Mouse (Mus musculus) ES-Bruce4 (cell line): ENCODE results near the gene Aqr. TPM values are rescaled to one million over a fixed set of nuclear protein-coding genes. Genes with fewer than 3 reads are reported as not detected.

Experiments
- H3K27ac ChIP-seq: 2 replicates; pipeline ENCODE4 v1.5.1; 2012; ENCODE audit warnings: low read length, inconsistent platforms; ENCODE audit not compliant: insufficient read depth
- H3K27me3 ChIP-seq: 2 replicates; pipeline ENCODE4 v1.6.1; 2012; ENCODE audit warnings: mild to moderate bottlenecking, low read length, inconsistent platforms; ENCODE audit not compliant: control insufficient read depth, poor library complexity, insufficient read depth, severe bottlenecking
- H3K36me3 ChIP-seq: 2 replicates; pipeline ENCODE4 v1.6.1; 2012; ENCODE audit warnings: inconsistent platforms, mild to moderate bottlenecking, low read length, moderate library complexity; ENCODE audit not compliant: control insufficient read depth, poor library complexity, insufficient read depth, severe bottlenecking
- H3K4me1 ChIP-seq: one replicate; pipeline ENCODE4 v1.8.1; 2011; ENCODE audit warnings: low read length; ENCODE audit not compliant: control insufficient read depth, insufficient read depth
- H3K4me3 ChIP-seq: 2 replicates; pipeline ENCODE4 v1.5.1; 2011; ENCODE audit warnings: low read depth, mild to moderate bottlenecking, low read length
- H3K9ac ChIP-seq: 2 replicates; pipeline ENCODE4 v1.6.1; 2012; ENCODE audit warnings: low read depth, mild to moderate bottlenecking, inconsistent platforms; ENCODE audit not compliant: poor library complexity, severe bottlenecking
- H3K9me3 ChIP-seq: replicated peaks from 2 replicates; pipeline ENCODE4 v1.6.1; 2012; ENCODE audit warnings: mild to moderate bottlenecking, low read length, inconsistent platforms; ENCODE audit not compliant: control insufficient read depth, poor library complexity, insufficient read depth, severe bottlenecking
- CTCF ChIP-seq: IDR thresholded peaks from one replicate; pipeline ENCODE4 v1.8.1; 2011; ENCODE audit warnings: low read depth, low read length
- EP300 ChIP-seq: IDR thresholded peaks from 2 replicates; pipeline ENCODE4 v1.6.1; 2011; ENCODE audit warnings: low read depth, low read length; ENCODE audit not compliant: insufficient read depth
- POLR2A ChIP-seq: IDR thresholded peaks from one replicate; pipeline ENCODE4 v1.8.1; 2011; ENCODE audit warnings: low read length; ENCODE audit not compliant: insufficient read depth
- polyA plus RNA-seq: library from polyadenylated mRNA; stranded (reverse); fragments of >200 nt; gene quantifications from 2 replicates; pipeline ENCODE4 v1.2.4, GENCODE M21; 2011; ENCODE audit warnings: low read depth; ENCODE audit not compliant: missing spikeins, insufficient read depth, insufficient read length

Gene Aqr
- polyA plus RNA-seq, 1 experiment = 108 TPM

DNA sequence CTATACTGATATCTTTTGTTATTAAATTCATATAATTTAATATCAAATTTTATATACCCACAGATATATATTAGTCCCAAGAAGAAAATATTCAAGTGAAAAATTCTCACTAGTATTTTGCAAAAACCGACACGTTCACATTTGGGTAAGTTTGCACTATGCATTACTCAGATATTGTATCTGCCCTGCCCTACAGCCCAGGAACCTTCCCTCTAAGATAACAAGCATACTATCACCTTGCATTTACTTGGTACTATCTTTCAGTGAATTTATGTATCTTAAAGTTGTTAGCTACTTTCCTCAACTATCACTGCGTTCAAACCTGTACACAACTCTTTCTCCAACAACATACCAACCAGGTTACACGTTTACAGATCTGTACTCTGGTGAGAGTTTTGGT, 71.3 kb downstream of the Aqr start:
- Histone ChIP-seq H3K36me3 (peaks cover 58% of the 10 kb centered on the region), H3K9ac (no peak overlapping the region), H3K4me1 (no peaks in the 10 kb centered on the region), H3K27me3 (no peaks in the 10 kb centered on the region), H3K4me3 (no peak overlapping the region), H3K27ac (no peak overlapping the region), H3K9me3 (no peaks in the 10 kb centered on the region)
- TF ChIP-seq CTCF (no peak), POLR2A (no peak)

DNA sequence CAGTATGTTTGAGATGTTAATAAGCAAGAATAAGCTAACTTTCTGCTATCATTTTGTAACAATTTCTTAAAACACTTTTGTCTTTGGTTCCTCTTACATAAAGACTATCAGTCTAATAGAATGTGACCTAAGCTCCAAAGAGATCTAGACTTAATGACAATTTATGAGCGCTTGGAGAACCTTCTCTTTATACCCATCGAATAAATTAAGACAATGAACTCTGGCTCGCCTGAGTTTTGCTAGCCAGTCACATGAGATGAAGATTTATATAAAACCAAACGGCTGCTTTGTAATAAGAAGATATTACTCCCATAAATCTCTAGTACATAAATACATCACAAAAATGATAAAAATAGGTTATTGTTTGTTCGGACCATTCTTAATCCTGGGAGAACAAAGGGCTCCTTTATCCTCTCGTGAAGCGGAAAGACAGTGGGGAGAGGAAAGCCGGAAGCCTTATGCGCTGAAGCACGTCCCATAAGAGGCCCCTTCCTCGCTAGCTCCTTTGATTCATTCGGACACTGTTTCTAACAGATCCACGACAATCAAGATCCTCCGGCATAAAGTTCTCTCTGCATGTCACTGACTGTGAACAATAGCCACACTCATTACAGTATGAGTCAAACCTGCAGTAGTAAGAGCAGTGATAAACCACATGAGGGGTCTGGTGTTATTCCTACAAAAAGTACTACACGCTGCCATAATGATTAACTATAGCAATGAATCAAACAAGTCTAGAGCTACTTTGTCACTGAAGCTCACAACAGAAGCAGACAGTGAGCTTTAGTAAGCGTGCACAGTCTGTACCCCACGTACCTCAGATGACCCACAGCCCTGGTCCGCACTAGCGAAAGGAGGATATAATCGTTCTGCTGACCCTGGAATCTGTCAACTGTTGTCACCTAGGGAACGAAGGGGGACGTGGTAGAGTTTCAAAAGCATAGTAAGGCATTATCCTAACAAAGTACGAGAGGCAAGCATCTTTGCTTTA, 79.2 kb downstream of the Aqr start:
- Histone ChIP-seq H3K36me3 (peaks cover 67% of the 10 kb centered on the region), H3K4me3 (no peak overlapping the region), H3K27me3 (no peaks in the 10 kb centered on the region), H3K9ac (no peak overlapping the region), H3K9me3 (no peaks in the 10 kb centered on the region), H3K27ac (no peak overlapping the region), H3K4me1 (no peaks in the 10 kb centered on the region)
- no peak for TF ChIP-seq POLR2A
- TF ChIP-seq EP300 = no peak
- TF ChIP-seq CTCF = no peak

DNA sequence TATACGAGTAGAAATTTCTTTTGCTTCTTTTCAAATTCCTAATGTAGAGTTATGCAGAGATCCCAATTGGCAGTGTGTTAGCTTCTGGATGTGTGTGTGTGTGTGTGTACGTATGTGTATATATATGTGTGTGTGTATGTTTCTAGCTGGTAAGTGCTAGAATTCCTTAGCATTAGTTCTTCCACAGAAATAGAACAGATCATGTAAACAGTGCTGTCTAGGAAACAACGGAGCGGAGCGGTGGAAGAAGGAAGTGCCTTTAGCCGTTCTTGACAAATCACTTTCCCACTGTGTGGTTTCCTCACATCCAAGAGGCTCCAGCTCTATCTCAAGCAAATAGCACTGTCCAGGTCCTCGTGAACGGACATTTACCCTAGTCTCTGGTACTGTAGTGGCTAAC, 80.4 kb downstream of the Aqr start:
- Histone ChIP-seq H3K9ac (no peak overlapping the region), H3K4me1 (no peaks in the 10 kb centered on the region), H3K9me3 (no peaks in the 10 kb centered on the region), H3K27ac (no peak overlapping the region), H3K4me3 (no peak overlapping the region), H3K36me3 (peaks cover 69% of the 10 kb centered on the region), H3K27me3 (no peaks in the 10 kb centered on the region)
- TF ChIP-seq CTCF (no peak), EP300 (no peak), POLR2A (no peak)

DNA sequence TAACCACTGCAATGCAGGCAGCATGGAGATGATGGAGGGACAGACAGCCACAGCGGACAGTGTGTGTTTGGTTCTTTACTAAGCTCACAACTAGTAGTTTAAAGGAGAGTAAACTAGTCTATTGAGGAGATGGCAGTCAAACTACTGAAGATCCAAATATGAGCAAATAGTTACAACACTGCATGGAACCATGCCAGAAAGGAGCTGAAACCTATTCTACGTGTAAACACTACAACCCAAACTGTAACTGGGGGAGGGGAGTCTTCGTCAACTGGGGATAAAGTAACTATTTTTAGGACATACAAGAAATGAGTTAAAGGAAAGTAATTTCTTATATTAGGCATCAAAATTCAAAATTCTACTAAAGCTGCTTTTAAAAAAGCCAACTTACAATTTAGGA, 84.4 kb downstream of the Aqr start:
- Histone ChIP-seq H3K4me3 (no peak overlapping the region), H3K9me3 (no peaks in the 10 kb centered on the region), H3K27me3 (no peaks in the 10 kb centered on the region), H3K9ac (no peak overlapping the region), H3K4me1 (no peaks in the 10 kb centered on the region), H3K36me3 (peaks cover 54% of the 10 kb centered on the region), H3K27ac (no peak overlapping the region)
- no peak for TF ChIP-seq POLR2A
- no peak for TF ChIP-seq CTCF
- no peak for TF ChIP-seq EP300

DNA sequence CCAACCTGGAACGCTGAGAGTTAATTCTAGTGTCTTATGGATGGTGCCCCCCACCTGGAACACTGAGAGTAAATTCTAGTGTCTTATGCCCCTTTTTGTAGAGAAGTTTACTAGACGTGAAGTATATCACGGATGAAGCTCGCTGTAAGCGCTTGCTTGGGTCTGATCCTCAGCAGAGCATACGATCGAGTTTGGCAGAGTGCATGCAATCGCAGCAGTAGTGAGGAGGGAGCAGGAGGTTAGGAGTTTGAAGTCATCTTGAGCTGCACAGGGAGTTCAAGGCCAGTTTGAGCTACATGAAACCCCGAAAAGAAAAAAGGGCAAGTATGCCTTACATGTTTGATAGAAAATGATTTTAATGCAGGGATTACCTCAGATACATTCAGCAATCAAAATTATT, 86.0 kb downstream of the Aqr start:
- TF ChIP-seq EP300 = no peak
- no peak for TF ChIP-seq CTCF
- TF ChIP-seq POLR2A = no peak
- no peak overlapping the region for H3K9ac ChIP-seq
- H3K9me3 ChIP-seq = no peaks in the 10 kb centered on the region
- H3K4me3 ChIP-seq = no peak overlapping the region
- H3K27me3 ChIP-seq = no peaks in the 10 kb centered on the region
- H3K4me1 ChIP-seq = no peaks in the 10 kb centered on the region
- H3K36me3 ChIP-seq = peaks cover 44% of the 10 kb centered on the region
- no peak overlapping the region for H3K27ac ChIP-seq

DNA sequence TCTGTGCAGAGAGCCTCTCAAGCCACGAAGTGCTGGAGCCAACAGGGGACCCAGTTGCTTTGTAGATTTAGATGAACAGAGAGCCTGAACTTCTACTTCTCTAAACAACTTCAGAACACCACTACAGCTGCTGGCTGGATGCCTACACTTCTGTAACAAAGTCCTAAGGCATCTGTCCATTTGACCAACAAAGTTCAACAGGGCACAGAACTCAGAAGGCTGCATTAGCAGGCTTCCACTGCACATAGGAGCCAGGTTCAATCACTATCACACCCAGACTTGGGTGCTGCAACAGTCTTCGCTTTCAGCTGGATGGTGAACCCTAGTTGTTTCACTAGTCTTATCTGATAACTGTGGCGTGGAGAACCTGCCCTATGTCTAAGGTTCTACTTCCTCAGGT, 87.0 kb downstream of the Aqr start:
- Histone ChIP-seq H3K4me1 (no peaks in the 10 kb centered on the region), H3K36me3 (peaks cover 37% of the 10 kb centered on the region), H3K9me3 (no peaks in the 10 kb centered on the region), H3K9ac (no peak overlapping the region), H3K27ac (no peak overlapping the region), H3K4me3 (no peak overlapping the region), H3K27me3 (no peaks in the 10 kb centered on the region)
- no peak for TF ChIP-seq POLR2A
- TF ChIP-seq EP300 = no peak
- no peak for TF ChIP-seq CTCF
